Mouse (Mus musculus) spleen, adult 10 weeks (tissue): ENCODE measurements around the gene Grhl1. TPM values are rescaled to one million over a fixed set of nuclear protein-coding genes. Genes with fewer than 3 reads are reported as not detected.

ENCODE experiments used
- polyA plus RNA-seq: library from polyadenylated mRNA; stranded (reverse); fragments of 350-450 nt; fragmentation: Illumina TruSeq; extraction: RNeasy Lipid Tissue Mini Kit (QIAGEN cat#74804); gene quantifications from one replicate; pipeline ENCODE4 v1.2.3, GENCODE M21; 2015; ENCODE audit warnings: low replicate concordance; ENCODE audit not compliant: insufficient read depth

Grhl1 gene
- polyA plus RNA-seq = 1.5 TPM

GRCm38 (mm10) chr12:24571523-24572392, at the start of gene Grhl1:
Gene Grhl1 (plus strand): TSS chr12:24572283.

GRCm38 (mm10) chr12:24651063-24651557, 79.0 kb downstream of the Grhl1 start, which contains the start of gene Klf11:
Gene Klf11 (plus strand): TSS chr12:24651274.

Other genes with a start within 250 kb of the Grhl1 start
- 43.3 TPM for gene Taf1b, start 73.9 kb upstream of the Grhl1 start, polyA plus RNA-seq
- 9.4 TPM for gene Klf11, start 79.0 kb downstream of the Grhl1 start, polyA plus RNA-seq
- 3.3 TPM for gene Cys1, start 109.5 kb downstream of the Grhl1 start, polyA plus RNA-seq
- gene Rrm2, start 136.0 kb downstream of the Grhl1 start, polyA plus RNA-seq = 45.7 TPM